Mouse (Mus musculus) forebrain, embryonic 13.5 days (tissue): ENCODE data around the gene Asb10. TPM values are rescaled to one million over a fixed set of nuclear protein-coding genes. Genes with fewer than 3 reads are reported as not detected.
A peak's percentile ranks its signal among the peaks of the same experiment; 100 is the strongest.

Experiments used
- ATAC-seq: fragments of 200-750 bp; cut with Nextera tagmentation; 2 replicates; pipeline ENCODE4 v1.8.0; 2017
- H3K27ac ChIP-seq: fragments of 300-500 bp; sonication (generic); 2 replicates; pipeline ENCODE4 v1.5.1; 2015; ENCODE audit warnings: inconsistent platforms, mild to moderate bottlenecking, moderate library complexity
- H3K27me3 ChIP-seq: fragments of 300-500 bp; sonication (generic); 2 replicates; pipeline ENCODE4 v1.6.1; 2015; ENCODE audit warnings: mild to moderate bottlenecking, inconsistent platforms
- H3K36me3 ChIP-seq: fragments of 300-500 bp; sonication (generic); 2 replicates; pipeline ENCODE4 v1.6.1; 2015; ENCODE audit warnings: mild to moderate bottlenecking, inconsistent platforms; ENCODE audit not compliant: poor library complexity, severe bottlenecking
- H3K4me1 ChIP-seq: fragments of 300-500 bp; sonication (generic); 2 replicates; pipeline ENCODE4 v1.6.1; 2015; ENCODE audit warnings: inconsistent platforms
- H3K4me2 ChIP-seq: fragments of 300-500 bp; sonication (generic); 2 replicates; pipeline ENCODE4 v1.6.1; 2015; ENCODE audit warnings: inconsistent platforms, mild to moderate bottlenecking, moderate library complexity
- H3K4me3 ChIP-seq: fragments of 300-500 bp; sonication (generic); 2 replicates; pipeline ENCODE4 v1.5.1; 2015; ENCODE audit warnings: mild to moderate bottlenecking, inconsistent platforms
- H3K9ac ChIP-seq: fragments of 300-500 bp; sonication (generic); 2 replicates; pipeline ENCODE4 v1.6.1; 2015; ENCODE audit warnings: mild to moderate bottlenecking, inconsistent platforms
- H3K9me3 ChIP-seq: fragments of 300-500 bp; sonication (generic); replicated peaks from 2 replicates; pipeline ENCODE4 v1.6.1; 2016; ENCODE audit warnings: inconsistent platforms
- WGBS: fragments of 180-500 bp; shearing (Covaris S2); methylation state at CpG from one replicate; pipeline ENCODE4 v1.1.7; 2015; 5-methylcytosine and 5-hydroxymethylcytosine counted together
- polyA plus RNA-seq: library from polyadenylated mRNA; unstranded; fragments of >200 nt; fragmentation: Nextera tagmentation; extraction: Ambion mirVana; gene quantifications from 2 replicates; pipeline ENCODE4 v1.2.1, GENCODE M21; 2015

Gene Asb10
- polyA plus RNA-seq, 1 experiment from 2014 or later = 0.06 TPM

DNA sequence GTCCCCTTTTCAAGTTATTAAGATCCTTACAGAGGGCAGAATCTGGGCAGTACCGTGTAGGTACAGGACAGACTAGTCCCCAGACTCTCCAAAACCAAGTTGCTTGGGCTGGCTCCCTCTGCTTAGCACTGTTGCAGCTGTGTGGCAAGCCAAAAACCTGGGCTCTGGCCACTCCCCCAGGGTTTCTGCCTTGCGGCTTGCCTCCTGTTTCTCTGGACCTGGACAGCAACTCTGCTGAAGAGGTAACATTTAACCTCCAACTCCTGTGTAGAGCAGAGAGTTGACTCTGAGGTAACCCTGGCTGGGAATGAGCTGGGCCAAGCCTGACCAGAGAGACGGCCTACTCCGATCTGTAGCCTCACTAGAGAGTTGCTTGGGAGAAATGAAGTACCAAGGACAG, 38.0 kb downstream of the Asb10 start:
- no peak for ATAC-seq
- WGBS = 81% methylated on average over 4 of the region's 4 CpGs
- Histone ChIP-seq H3K36me3 (peaks cover 59% of the 10 kb centered on the region), H3K27ac (no peak overlapping the region), H3K4me3 (no peak overlapping the region), H3K9me3 (no peaks in the 10 kb centered on the region), H3K9ac (no peak overlapping the region), H3K27me3 (peaks cover 81% of the 10 kb centered on the region), H3K4me1 (peaks cover 40% of the 10 kb centered on the region), H3K4me2 (no peak overlapping the region)

DNA sequence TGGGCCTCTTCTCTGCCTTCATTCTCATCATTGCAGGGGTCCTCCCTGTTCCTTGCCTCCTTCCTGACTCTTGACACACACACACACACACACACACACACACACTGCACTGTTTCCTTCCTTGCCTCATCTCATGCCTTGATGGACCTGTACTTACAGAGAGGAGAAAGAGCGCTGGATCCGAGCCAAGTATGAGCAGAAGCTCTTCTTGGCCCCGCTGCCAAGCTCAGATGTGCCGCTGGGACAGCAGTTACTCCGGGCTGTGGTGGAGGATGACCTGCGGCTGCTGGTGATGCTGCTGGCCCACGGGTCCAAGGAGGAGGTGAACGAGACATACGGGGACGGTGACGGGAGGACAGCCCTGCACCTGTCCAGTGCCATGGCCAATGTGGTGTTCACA, 39.9 kb downstream of the Asb10 start:
- WGBS = 78% methylated on average over 11 of the region's 11 CpGs
- H3K9ac ChIP-seq = no peak overlapping the region
- peaks cover 77% of the 10 kb centered on the region for H3K27me3 ChIP-seq
- H3K4me2 ChIP-seq = no peak overlapping the region
- H3K4me3 ChIP-seq = no peak overlapping the region
- H3K36me3 ChIP-seq = peaks cover 63% of the 10 kb centered on the region
- H3K27ac ChIP-seq = no peak overlapping the region
- H3K4me1 ChIP-seq = peaks cover 59% of the 10 kb centered on the region
- ATAC-seq = no peak
- no peaks in the 10 kb centered on the region for H3K9me3 ChIP-seq

DNA sequence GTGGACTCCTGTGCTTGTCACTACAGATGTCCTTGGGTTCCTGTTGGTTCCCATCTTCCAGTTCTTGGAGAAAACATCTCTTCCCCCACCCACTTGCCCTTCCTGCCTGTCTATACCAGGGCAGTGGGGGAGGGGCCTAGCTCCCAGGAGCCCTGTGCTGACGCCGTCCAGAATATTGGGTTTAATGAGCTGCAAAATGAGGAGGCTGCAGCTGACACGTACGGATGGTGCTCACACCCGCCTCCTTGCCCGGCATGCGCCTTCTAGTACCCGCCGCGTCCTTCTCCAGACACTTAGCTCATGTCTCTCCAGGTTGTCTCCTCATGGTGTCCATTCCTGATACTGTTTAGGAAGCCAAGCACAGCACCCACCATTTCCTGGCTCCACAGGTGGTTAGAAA, 41.7 kb downstream of the Asb10 start:
- H3K9ac ChIP-seq = no peak overlapping the region
- H3K27ac ChIP-seq = no peak overlapping the region
- 58% methylated on average over 10 of the region's 10 CpGs for WGBS
- no peaks in the 10 kb centered on the region for H3K9me3 ChIP-seq
- H3K27me3 ChIP-seq = peaks cover 59% of the 10 kb centered on the region
- ATAC-seq = no peak
- H3K36me3 ChIP-seq = peaks cover 69% of the 10 kb centered on the region
- H3K4me2 ChIP-seq = no peak overlapping the region
- no peak overlapping the region for H3K4me3 ChIP-seq
- peaks cover 68% of the 10 kb centered on the region for H3K4me1 ChIP-seq

DNA sequence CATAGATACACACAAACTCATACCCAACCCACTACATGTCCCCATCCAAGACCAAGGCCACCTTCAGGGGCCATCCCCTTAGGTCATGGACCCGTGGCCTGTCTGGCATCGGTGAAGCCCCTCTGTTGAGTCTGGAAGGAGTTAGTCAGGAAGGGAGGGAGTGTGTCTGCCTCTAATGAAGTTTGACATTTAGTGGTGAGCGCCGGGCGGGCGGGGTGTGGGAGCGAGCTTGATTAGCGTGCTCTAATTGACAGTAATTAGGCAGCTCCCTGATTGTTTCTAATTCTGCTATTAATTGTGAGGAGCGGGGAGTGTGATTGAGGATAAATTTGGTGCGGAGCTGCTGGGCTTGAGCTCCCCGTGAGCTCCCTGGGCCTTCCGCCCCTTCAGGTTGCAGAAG, 43.3 kb downstream of the Asb10 start:
- peak; percentile 25; the same call in 1 of the 2 replicates for ATAC-seq
- Histone ChIP-seq H3K27ac (peak overlapping the region; percentile 61; the same call in 1 of the 2 replicates), H3K4me2 (no peak overlapping the region), H3K4me3 (no peak overlapping the region), H3K9ac (no peak overlapping the region), H3K36me3 (peaks cover 73% of the 10 kb centered on the region), H3K4me1 (peaks cover 73% of the 10 kb centered on the region), H3K27me3 (peaks cover 60% of the 10 kb centered on the region), H3K9me3 (no peaks in the 10 kb centered on the region)
- 30% methylated on average over 12 of the region's 12 CpGs for WGBS

DNA sequence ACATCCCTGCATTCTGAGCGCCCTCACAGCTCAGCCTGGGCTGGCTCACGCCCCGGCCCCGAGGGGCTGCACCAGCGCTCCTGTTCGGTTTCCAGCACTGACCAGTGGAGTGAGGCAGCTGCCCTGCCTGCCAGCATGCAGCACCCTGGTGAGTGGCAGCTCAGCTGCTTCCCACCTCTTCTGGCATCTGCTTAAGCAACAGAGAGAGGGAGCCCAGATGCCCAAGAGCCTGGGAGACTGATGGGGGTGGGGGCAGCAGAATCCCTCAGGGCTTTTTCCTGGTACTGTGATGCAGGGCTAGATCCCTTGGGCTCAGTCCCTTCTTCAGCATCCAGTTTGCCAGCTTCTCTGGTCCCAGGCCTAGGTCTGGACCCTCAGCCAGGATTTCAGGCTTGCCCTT, 44.0 kb downstream of the Asb10 start:
- H3K36me3 ChIP-seq = peaks cover 73% of the 10 kb centered on the region
- no peak overlapping the region for H3K4me3 ChIP-seq
- peaks cover 73% of the 10 kb centered on the region for H3K4me1 ChIP-seq
- H3K9ac ChIP-seq = no peak overlapping the region
- no peak overlapping the region for H3K4me2 ChIP-seq
- WGBS = 50% methylated on average over 5 of the region's 6 CpGs
- ATAC-seq = peak; percentile 5; the same call in 1 of the 2 replicates
- H3K27me3 ChIP-seq = peaks cover 60% of the 10 kb centered on the region
- peak overlapping the region; percentile 61; the same call in 1 of the 2 replicates for H3K27ac ChIP-seq
- no peaks in the 10 kb centered on the region for H3K9me3 ChIP-seq

DNA sequence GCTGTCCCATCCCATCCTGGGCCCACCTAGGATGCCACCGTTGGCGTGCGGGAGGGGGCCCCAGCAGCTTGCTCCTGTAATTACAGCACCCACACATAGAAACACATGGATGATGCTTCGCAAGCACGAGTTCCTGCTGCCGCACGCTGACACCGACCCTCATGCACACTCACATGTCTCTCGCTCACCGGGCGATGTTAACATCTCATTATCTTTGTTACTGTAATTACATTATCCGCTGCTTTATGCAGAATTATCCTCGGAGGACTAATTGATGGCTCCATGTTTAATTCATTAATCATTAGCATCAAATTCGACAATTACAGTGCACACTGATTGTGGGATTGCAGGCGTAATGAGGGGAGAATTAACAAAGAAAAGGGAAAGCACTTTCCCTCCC, 45.8 kb downstream of the Asb10 start:
- Histone ChIP-seq H3K9ac (no peak overlapping the region), H3K27me3 (peaks cover 63% of the 10 kb centered on the region), H3K27ac (peak overlapping the region; percentile 69; the same call in 1 of the 2 replicates), H3K4me3 (no peak overlapping the region), H3K9me3 (no peaks in the 10 kb centered on the region), H3K4me1 (peaks cover 72% of the 10 kb centered on the region), H3K36me3 (peaks cover 73% of the 10 kb centered on the region), H3K4me2 (peak overlapping the region; percentile 5; the same call in 1 of the 2 replicates)
- 41% methylated on average over 15 of the region's 15 CpGs for WGBS
- peak; percentile 62 for ATAC-seq

DNA sequence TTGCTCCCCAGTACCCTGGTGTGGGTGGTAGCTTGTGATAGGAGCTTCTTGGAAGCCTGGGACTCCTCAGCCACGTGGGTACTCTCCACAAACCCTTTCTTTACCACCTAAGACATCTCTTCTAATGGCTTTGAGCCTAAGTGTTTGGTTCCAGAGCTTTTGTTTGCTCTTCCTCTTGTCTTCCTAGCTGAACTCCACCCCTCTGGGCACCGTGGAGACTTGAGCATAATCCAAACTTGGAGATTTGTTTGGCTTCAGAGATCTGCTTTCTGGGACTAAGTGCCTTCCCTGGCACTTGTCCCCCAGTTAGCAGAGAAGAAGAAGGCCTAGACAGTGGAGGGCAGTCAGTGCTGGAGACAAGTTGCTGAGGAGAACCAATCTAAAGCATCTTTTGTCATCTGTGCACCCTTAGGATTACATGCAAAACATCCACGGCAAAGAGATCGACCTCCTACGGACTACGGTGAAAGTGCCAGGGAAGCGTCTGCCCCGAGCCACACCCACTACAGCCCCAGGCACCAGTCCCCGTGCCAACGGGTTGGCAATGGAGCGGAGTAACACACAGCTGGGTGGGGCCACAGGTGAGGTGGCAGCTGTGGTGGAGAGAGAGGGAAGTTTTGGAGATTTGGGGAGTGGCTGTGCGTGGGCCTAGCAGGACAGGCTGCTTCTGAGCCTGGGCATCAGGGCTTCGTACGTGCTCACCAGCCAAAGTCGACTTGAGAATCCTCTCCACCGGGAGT, 48.1 kb downstream of the Asb10 start:
- H3K9ac ChIP-seq = no peak overlapping the region
- no peak overlapping the region for H3K4me3 ChIP-seq
- H3K9me3 ChIP-seq = no peaks in the 10 kb centered on the region
- WGBS = 90% methylated on average over 16 of the region's 16 CpGs
- no peak for ATAC-seq
- H3K4me2 ChIP-seq = no peak overlapping the region
- peaks cover 58% of the 10 kb centered on the region for H3K4me1 ChIP-seq
- peaks cover 57% of the 10 kb centered on the region for H3K27me3 ChIP-seq
- H3K27ac ChIP-seq = no peak overlapping the region
- H3K36me3 ChIP-seq = peaks cover 74% of the 10 kb centered on the region

DNA sequence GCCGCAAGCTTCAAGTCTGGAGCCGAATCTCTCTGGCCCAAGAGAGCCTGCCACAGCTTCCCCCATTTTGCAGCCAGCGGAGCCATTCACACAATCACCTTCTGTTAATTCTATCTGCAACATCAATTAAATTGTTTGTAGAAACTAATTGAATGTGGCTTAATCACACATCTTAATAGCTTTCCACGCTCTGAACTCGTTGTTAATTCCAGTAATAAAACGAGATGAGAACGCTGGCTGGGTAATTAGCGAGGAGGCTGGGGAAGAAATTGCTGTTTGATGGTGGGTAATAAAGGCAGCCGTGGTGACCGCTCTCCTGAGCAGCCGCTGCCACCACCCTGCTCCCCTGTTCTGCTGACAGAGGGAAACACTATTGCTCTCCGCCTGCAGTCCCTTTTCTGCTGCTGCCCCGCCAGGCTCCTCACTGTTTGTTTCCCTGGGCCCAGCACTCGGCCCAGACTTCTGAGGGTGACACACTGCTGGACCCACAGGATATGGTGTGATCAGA, 50.3 kb downstream of the Asb10 start:
- ATAC-seq = no peak
- no peak overlapping the region for H3K4me3 ChIP-seq
- 35% methylated on average over 14 of the region's 14 CpGs for WGBS
- H3K36me3 ChIP-seq = peaks cover 83% of the 10 kb centered on the region
- peaks cover 46% of the 10 kb centered on the region for H3K4me1 ChIP-seq
- H3K27ac ChIP-seq = peak overlapping the region; percentile 2; the same call in 1 of the 2 replicates
- no peak overlapping the region for H3K9ac ChIP-seq
- no peak overlapping the region for H3K4me2 ChIP-seq
- no peaks in the 10 kb centered on the region for H3K9me3 ChIP-seq
- peaks cover 66% of the 10 kb centered on the region for H3K27me3 ChIP-seq

DNA sequence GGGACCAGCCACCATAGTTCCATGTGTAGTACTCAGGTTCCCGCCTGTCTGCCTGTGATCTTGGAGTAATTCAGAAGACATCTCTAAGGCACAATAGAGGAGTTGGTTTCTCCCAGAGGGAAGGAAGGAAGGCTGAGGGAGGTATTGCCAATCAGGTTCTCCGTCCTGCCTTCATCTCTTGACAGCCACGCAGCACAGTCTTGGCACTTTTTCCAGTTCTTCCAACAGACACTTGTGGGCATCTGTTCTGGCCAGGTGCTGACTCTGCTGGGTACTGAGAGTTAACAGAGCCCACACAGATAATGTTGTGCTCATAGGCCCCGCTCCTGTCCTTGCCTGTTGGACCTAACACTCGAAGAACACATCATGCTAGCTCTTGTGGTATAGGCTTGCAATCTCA, 54.0 kb downstream of the Asb10 start:
- no peak overlapping the region for H3K4me2 ChIP-seq
- no peaks in the 10 kb centered on the region for H3K9me3 ChIP-seq
- WGBS = 86% methylated on average over 5 of the region's 5 CpGs
- peaks cover 58% of the 10 kb centered on the region for H3K4me1 ChIP-seq
- no peak overlapping the region for H3K4me3 ChIP-seq
- ATAC-seq = no peak
- H3K9ac ChIP-seq = no peak overlapping the region
- peaks cover 74% of the 10 kb centered on the region for H3K36me3 ChIP-seq
- H3K27me3 ChIP-seq = peaks cover 51% of the 10 kb centered on the region
- H3K27ac ChIP-seq = no peak overlapping the region

DNA sequence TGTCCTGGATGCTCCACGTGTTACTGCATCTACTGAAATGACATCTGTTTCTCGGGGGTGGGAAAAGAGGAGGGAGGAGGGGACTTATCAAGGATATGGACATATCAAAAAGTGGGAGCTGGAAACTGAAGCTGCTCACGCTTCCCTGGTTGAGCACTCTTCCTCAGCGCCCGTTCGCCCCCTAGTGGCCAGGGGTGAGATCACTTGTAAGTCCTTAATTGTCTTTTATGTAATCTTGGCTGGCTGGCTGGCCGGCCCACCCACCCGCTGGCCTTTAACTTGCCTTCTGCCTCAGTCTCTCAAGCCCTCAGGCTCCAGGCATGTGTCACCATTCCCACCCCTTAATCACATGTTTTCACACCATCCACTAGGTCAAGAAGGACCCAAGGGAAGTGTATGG, 54.7 kb downstream of the Asb10 start:
- 0 out of 2 replicates have a peak, but pooled peaks have one; percentile 15 for ATAC-seq
- Histone ChIP-seq H3K4me2 (peak overlapping the region; percentile 56; the same call in 1 of the 2 replicates), H3K9me3 (no peaks in the 10 kb centered on the region), H3K9ac (0 out of 2 replicates have a peak overlapping the region, but pooled peaks have one; percentile 51), H3K27ac (peak overlapping the region; percentile 35; the same call in 1 of the 2 replicates), H3K27me3 (peaks cover 45% of the 10 kb centered on the region), H3K36me3 (peaks cover 74% of the 10 kb centered on the region), H3K4me1 (peaks cover 65% of the 10 kb centered on the region), H3K4me3 (no peak overlapping the region)
- under 1% methylated on average over 8 of the region's 8 CpGs for WGBS

DNA sequence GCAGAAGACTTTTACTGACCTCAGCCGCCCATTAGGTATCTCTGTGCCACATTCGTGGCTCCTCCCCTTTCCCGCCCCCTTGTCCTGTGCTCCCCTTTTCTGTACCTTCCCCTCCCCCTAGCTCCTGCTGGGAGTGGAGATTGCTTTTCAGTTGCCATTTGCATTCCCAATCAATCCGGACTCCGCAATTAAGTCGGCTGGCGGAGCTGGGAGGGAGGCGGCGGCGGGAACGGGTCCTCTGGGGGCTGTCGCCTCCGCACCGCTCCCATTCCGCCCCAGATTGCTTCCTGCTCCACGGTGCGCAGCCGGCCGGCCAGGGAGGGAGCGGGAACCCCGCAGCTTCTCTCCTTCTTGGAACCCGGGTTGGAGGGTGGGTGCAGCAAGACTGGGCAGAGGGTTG, 55.8 kb downstream of the Asb10 start:
- Histone ChIP-seq H3K9me3 (no peaks in the 10 kb centered on the region), H3K36me3 (peaks cover 74% of the 10 kb centered on the region), H3K9ac (peak overlapping the region; percentile 51), H3K4me3 (peak overlapping the region; percentile 25), H3K4me1 (peaks cover 62% of the 10 kb centered on the region), H3K27ac (peak overlapping the region; percentile 31; the same call in 1 of the 2 replicates), H3K27me3 (peaks cover 39% of the 10 kb centered on the region), H3K4me2 (peak overlapping the region; percentile 56)
- peak; percentile 27; the same call in 1 of the 2 replicates for ATAC-seq
- WGBS = 3% methylated on average over 22 of the region's 22 CpGs

DNA sequence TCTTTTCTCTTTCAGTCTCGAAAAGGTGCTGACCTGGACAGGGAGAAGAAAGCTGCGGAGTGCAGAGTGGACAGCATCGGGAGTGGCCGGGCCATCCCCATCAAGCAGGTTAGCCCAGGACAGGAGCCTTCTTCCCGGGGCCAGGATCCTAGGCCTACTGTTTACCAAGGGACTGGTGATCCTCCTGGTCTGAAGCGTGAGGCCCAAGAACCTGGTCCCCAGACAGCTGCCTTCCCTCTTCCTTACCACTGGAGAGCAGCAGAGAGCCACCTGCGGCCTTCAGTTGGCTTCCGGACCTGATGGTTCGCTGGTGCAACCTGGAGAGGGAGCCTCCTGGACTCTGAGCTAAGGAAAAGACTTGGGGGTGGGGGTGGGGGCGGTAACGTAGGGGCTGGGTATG, 57.5 kb downstream of the Asb10 start:
- Histone ChIP-seq H3K9ac (no peak overlapping the region), H3K9me3 (no peaks in the 10 kb centered on the region), H3K4me3 (no peak overlapping the region), H3K4me1 (peaks cover 60% of the 10 kb centered on the region), H3K27ac (no peak overlapping the region), H3K36me3 (peaks cover 74% of the 10 kb centered on the region), H3K4me2 (no peak overlapping the region), H3K27me3 (peaks cover 28% of the 10 kb centered on the region)
- WGBS = 14% methylated on average over 11 of the region's 11 CpGs
- peak; percentile 9; the same call in 1 of the 2 replicates for ATAC-seq
